Mouse (Mus musculus): ENCODE measurements around the gene Dazap1. TPM values are rescaled to one million over a fixed set of nuclear protein-coding genes. Genes with fewer than 3 reads are reported as not detected.
A peak's percentile ranks its signal among the peaks of the same experiment; 100 is the strongest.

Gene Dazap1
- polyA plus RNA-seq, 1 experiment from 2014 or later: 66.6 TPM

- H3K4me2 ChIP-seq (replicated peaks): no peak overlapping the region
- no peak for ATAC-seq (ENCODE audit: low FRiP score, low read depth)
- no peak overlapping the region for H3K27ac ChIP-seq
- peaks cover 39% of the 10 kb centered on the region for H3K36me3 ChIP-seq
- no peak overlapping the region for H3K9ac ChIP-seq
- no peaks in the 10 kb centered on the region for H3K27me3 ChIP-seq (replicated peaks)
- no peak overlapping the region for H3K4me3 ChIP-seq
- H3K9me3 ChIP-seq: no peaks in the 10 kb centered on the region
- peaks cover 15% of the 10 kb centered on the region for H3K4me1 ChIP-seq
These were observed 9.3 kb upstream of the Dazap1 start for GRCm38 (mm10) chr10:80252011-80252410.

- Histone ChIP-seq H3K4me1 (peaks cover 15% of the 10 kb centered on the region), H3K36me3 (peaks cover 42% of the 10 kb centered on the region), H3K4me3 (no peak overlapping the region), H3K27ac (no peak overlapping the region), H3K27me3 (replicated peaks) (no peaks in the 10 kb centered on the region), H3K4me2 (replicated peaks) (no peak overlapping the region), H3K9ac (no peak overlapping the region), H3K9me3 (no peaks in the 10 kb centered on the region)
- ATAC-seq (ENCODE audit: low FRiP score, low read depth): no peak
- WGBS: 92% methylated on average over 11 of the region's 11 CpGs
These were observed 8.6 kb upstream of the Dazap1 start for GRCm38 (mm10) chr10:80252493-80253274.

- Histone ChIP-seq H3K9me3 (no peaks in the 10 kb centered on the region), H3K27ac (no peak overlapping the region), H3K4me2 (replicated peaks) (no peak overlapping the region), H3K27me3 (replicated peaks) (no peaks in the 10 kb centered on the region), H3K4me1 (peaks cover 15% of the 10 kb centered on the region), H3K4me3 (no peak overlapping the region), H3K36me3 (peaks cover 51% of the 10 kb centered on the region), H3K9ac (no peak overlapping the region)
- WGBS: 94% methylated on average over 6 of the region's 6 CpGs
- no peak for ATAC-seq (ENCODE audit: low FRiP score, low read depth)
These were observed 7.7 kb upstream of the Dazap1 start for GRCm38 (mm10) chr10:80253551-80253950.

GRCm38 (mm10) chr10:80254331-80255297 lies 6.7 kb upstream of the Dazap1 start:
- H3K36me3 ChIP-seq: peaks cover 59% of the 10 kb centered on the region

GRCm38 (mm10) chr10:80255881-80256535 lies 5.3 kb upstream of the Dazap1 start:
- Histone ChIP-seq H3K9me3 (no peaks in the 10 kb centered on the region), H3K27me3 (replicated peaks) (no peaks in the 10 kb centered on the region), H3K9ac (0 out of 2 replicates have a peak overlapping the region, but pooled peaks have one; percentile 3), H3K4me2 (replicated peaks) (no peak overlapping the region), H3K4me1 (peaks cover 27% of the 10 kb centered on the region), H3K4me3 (no peak overlapping the region), H3K27ac (no peak overlapping the region), H3K36me3 (peaks cover 59% of the 10 kb centered on the region)
- WGBS: 91% methylated on average over 5 of the region's 5 CpGs
- no peak for ATAC-seq (ENCODE audit: low FRiP score, low read depth)

More at GRCm38 (mm10) chr10:80254331-80255297, 6.7 kb upstream of the Dazap1 start:
- Histone ChIP-seq H3K9me3 (no peaks in the 10 kb centered on the region), H3K4me1 (peaks cover 23% of the 10 kb centered on the region), H3K27ac (no peak overlapping the region), H3K4me3 (no peak overlapping the region), H3K27me3 (replicated peaks) (no peaks in the 10 kb centered on the region), H3K9ac (no peak overlapping the region), H3K4me2 (replicated peaks) (no peak overlapping the region)
- ATAC-seq (ENCODE audit: low FRiP score, low read depth): no peak
- WGBS: 96% methylated on average over 26 of the region's 26 CpGs

- no peaks in the 10 kb centered on the region for H3K27me3 ChIP-seq (replicated peaks)
- no peak overlapping the region for H3K4me3 ChIP-seq
- peaks cover 38% of the 10 kb centered on the region for H3K4me1 ChIP-seq
- no peak overlapping the region for H3K27ac ChIP-seq
- H3K36me3 ChIP-seq: peaks cover 59% of the 10 kb centered on the region
- no peak for ATAC-seq (ENCODE audit: low FRiP score, low read depth)
- 87% methylated on average over 2 of the region's 2 CpGs for WGBS
- no peak overlapping the region for H3K9ac ChIP-seq
- no peak overlapping the region for H3K4me2 ChIP-seq (replicated peaks)
- H3K9me3 ChIP-seq: no peaks in the 10 kb centered on the region
These were observed 3.4 kb upstream of the Dazap1 start for GRCm38 (mm10) chr10:80257936-80258335.

- Histone ChIP-seq H3K36me3 (peaks cover 51% of the 10 kb centered on the region), H3K4me2 (replicated peaks) (peak overlapping the region; percentile 88), H3K4me3 (no peak overlapping the region), H3K27ac (no peak overlapping the region), H3K9me3 (no peaks in the 10 kb centered on the region), H3K9ac (0 out of 2 replicates have a peak overlapping the region, but pooled peaks have one; percentile 67), H3K4me1 (peaks cover 38% of the 10 kb centered on the region), H3K27me3 (replicated peaks) (no peaks in the 10 kb centered on the region)
- WGBS: 92% methylated on average over 14 of the region's 14 CpGs
- no peak for ATAC-seq (ENCODE audit: low FRiP score, low read depth)
These were observed 2.4 kb upstream of the Dazap1 start for GRCm38 (mm10) chr10:80258752-80259462.

GRCm38 (mm10) chr10:80259463-80259805 lies 1.9 kb upstream of the Dazap1 start:
- ATAC-seq (ENCODE audit: low FRiP score, low read depth): no peak
- no peak overlapping the region for H3K27ac ChIP-seq
- peak overlapping the region; percentile 46 for H3K4me3 ChIP-seq

GRCm38 (mm10) chr10:80259861-80260641 lies 1.2 kb upstream of the Dazap1 start:
- Histone ChIP-seq H3K36me3 (peaks cover 40% of the 10 kb centered on the region), H3K27ac (peak overlapping the region; percentile 83; the same call in 1 of the 2 replicates), H3K4me3 (peak overlapping the region; percentile 46), H3K9me3 (no peaks in the 10 kb centered on the region), H3K27me3 (replicated peaks) (no peaks in the 10 kb centered on the region), H3K9ac (peak overlapping the region; percentile 67), H3K4me1 (peaks cover 38% of the 10 kb centered on the region), H3K4me2 (replicated peaks) (peak overlapping the region; percentile 88)
- WGBS: 9% methylated on average over 19 of the region's 19 CpGs
- no peak for ATAC-seq (ENCODE audit: low FRiP score, low read depth)

More at GRCm38 (mm10) chr10:80259463-80259805, 1.9 kb upstream of the Dazap1 start:
- no peaks in the 10 kb centered on the region for H3K9me3 ChIP-seq
- peak overlapping the region; percentile 88 for H3K4me2 ChIP-seq (replicated peaks)
- H3K4me1 ChIP-seq: peaks cover 38% of the 10 kb centered on the region
- no peaks in the 10 kb centered on the region for H3K27me3 ChIP-seq (replicated peaks)
- H3K9ac ChIP-seq: peak overlapping the region; percentile 67
- WGBS: 76% methylated on average over 6 of the region's 6 CpGs
- H3K36me3 ChIP-seq: peaks cover 46% of the 10 kb centered on the region

- WGBS: 0% methylated on average over 14 of the region's 14 CpGs
- Histone ChIP-seq H3K4me3 (peak overlapping the region; percentile 46), H3K36me3 (peaks cover 24% of the 10 kb centered on the region), H3K4me2 (replicated peaks) (peak overlapping the region; percentile 88), H3K27ac (peak overlapping the region; percentile 83), H3K9ac (peak overlapping the region; percentile 67), H3K27me3 (replicated peaks) (no peaks in the 10 kb centered on the region), H3K4me1 (peaks cover 46% of the 10 kb centered on the region), H3K9me3 (no peaks in the 10 kb centered on the region)
- ATAC-seq (ENCODE audit: low FRiP score, low read depth): peak; percentile 28
These were observed 291 bp downstream of the Dazap1 start for GRCm38 (mm10) chr10:80261585-80261968.

- Histone ChIP-seq H3K27me3 (replicated peaks) (no peaks in the 10 kb centered on the region), H3K9me3 (no peaks in the 10 kb centered on the region), H3K4me1 (peaks cover 50% of the 10 kb centered on the region), H3K27ac (no peak overlapping the region), H3K36me3 (peaks cover 20% of the 10 kb centered on the region), H3K9ac (no peak overlapping the region), H3K4me3 (no peak overlapping the region), H3K4me2 (replicated peaks) (peak overlapping the region; percentile 88)
- no peak for ATAC-seq (ENCODE audit: low FRiP score, low read depth)
- WGBS: 79% methylated on average over 12 of the region's 12 CpGs
These were observed 883 bp downstream of the Dazap1 start for GRCm38 (mm10) chr10:80262169-80262568.
